Mouse (Mus musculus) adrenal gland, adult (tissue): Measurements from ENCODE around the gene Nedd9.
A peak's percentile ranks its signal among the peaks of the same experiment; 100 is the strongest.
"Not testable (repeated sequence)": the region's sequence is repeated elsewhere in the genome, so short reads cannot be mapped to it uniquely, and the experiment has no call there.

Experiments used
- DNase-seq, 2 experiments: peaks; one replicate each; pipeline ENCODE4 v3.0.0; 2022 to 2023; ENCODE audit warnings: low spot score in 1 of 2; ENCODE audit not compliant: inconsistent age in 2 of 2

Gene Nedd9

DNA sequence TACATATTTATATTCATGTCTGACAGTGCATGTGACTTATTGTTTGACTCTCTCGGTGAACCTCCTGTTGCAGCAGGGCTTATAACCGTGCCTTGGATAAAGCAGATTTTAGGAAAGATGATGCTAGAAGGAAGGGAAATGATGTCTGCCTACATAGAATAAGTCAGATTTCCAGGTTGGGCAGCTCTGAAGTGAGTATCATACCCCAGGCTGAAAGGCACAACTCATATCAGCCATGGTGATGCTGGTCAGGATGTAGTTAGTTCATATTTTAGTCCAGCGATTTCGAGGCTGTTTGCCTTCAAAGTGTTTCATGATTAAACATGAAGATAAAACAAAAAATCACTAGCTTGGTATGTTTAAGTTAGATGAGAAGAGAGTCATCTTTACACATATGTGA lies 161.8 kb downstream of the Nedd9 start:
- DNase-seq: no peak

DNA sequence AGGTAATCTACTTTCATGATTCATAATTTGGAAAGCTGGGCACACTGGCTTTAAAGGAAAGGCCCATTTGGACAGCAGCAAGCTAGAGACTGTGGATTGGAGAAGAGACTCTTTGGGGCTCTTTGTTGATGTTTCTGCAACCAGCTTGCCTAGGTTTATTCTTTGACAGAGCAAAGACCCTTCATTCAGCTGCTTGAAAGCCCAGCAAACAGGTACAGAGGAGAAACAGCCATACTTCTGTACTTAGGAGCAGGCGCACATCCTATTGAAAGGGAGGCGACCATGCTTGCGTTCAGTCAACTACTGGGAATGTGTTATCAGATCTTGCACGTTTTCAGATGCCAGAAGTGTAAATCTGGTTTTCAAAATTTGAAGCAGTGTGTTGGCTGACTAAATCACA lies 162.5 kb downstream of the Nedd9 start:
- DNase-seq: peak in 1 of 2 experiments; percentile 15

DNA sequence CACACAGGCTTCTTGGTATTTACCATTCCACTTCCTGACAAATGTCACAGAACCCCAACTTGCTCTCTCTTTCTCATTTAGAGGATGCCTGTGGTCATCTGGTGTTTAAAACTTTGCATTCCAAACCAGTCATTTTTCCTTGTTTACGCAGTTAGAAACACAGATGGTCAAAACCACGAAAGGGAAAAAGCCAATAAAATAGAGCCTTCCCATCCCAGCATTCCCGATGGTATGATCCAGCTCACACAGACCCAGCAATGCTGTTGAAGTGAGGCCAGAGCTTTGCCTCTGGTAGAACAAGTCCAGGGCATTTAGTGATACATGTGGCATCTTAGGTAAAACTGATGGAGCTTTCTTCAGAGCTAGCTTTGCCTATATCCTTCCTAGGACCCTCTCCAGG lies 165.7 kb downstream of the Nedd9 start:
- no peak for DNase-seq

DNA sequence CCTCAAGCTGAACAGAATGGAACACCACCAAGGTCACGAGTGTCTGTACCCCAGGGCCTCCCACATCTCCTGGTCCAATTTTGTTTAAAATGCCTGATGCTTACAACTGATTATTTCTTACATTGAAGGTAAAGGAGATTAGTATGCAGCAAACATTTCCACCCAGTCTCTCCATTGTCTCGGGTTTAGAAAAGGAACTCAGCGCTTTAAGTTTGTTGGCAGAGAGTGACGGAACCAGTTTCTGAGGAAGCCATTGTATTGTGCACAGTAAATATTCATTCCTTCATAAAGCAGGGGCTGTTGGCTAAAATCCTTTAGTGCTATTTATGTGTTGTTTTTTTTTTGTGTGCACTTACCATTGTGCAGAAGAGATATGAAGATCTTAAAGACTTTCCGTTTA lies 166.4 kb downstream of the Nedd9 start:
- no peak for DNase-seq

DNA sequence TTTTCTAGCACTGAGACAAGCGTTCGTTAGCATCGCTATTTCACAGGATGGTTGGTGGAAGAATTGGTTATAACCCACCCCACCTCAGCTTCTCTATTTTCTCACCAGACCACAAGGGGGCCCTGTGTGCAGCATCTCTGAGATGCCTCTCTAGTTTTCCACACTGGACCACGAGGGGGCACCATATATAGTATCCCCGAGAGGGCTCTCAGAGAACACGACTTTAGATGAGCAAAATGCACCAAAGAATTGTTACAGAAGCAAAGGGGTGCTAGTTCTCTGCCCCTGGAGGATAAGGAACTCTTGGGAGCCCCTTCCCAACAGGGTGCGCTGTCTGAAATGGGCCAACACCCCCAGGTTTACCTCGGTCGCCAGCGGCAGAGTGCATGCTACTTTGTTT lies 184.4 kb downstream of the Nedd9 start:
- peak; percentile 79 to 94 for DNase-seq

DNA sequence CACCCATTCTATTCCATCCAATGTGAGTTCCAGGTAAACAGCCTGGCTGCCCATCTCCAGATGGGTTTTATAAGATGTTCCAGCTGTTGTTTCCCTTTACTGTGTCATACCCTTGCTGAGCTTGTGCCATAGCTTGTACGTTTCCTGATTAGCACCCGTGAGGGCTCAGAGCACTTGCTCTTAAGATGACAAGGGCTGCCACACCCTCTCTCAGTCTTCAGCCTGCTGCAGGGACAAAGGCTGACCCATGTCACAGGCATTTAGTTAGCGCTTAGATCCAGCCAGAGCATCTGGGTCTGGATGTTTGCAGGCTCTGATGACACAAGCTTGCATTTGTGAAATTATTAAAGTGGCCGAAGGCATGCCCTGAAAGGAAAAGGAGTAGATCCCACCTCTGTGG lies 187.1 kb downstream of the Nedd9 start:
- no peak for DNase-seq

DNA sequence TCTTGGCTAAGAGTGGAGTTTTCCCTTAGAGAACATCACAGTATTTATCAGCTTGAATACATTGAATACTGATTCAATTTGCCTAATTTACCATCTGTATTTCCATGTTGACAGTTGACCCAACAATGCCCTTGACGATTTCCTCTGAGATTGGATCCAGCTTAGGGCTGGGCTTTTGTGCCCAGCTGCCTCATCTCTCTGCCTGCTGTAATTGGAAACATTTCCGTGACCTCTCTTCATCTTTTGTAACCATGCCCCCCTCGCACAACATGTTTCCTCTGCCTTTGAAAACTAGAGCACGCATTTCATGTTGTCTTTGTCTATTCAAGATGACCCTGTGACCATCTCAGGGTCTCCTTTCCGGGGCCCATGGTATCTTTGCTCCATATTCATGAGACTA lies 188.2 kb downstream of the Nedd9 start:
- DNase-seq: no peak

DNA sequence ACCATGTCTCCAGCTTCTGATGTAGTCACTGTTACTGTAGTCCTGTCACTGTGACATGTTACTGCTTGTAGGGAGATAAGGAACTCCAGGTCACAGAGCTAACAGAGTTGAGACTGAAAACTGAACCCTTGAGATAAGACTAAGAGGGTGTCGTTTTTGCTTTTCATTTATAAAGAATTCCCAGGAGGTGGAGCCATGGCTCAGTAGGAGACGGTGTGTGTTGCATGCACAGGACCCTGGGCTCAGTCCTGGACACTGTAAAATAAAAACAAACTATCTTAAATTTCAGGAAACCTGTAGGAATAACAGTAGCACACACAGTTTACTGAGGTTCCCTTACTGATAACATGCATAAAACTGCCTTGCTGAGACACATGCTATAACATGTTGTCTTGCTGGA lies 188.6 kb downstream of the Nedd9 start:
- DNase-seq: no peak

DNA sequence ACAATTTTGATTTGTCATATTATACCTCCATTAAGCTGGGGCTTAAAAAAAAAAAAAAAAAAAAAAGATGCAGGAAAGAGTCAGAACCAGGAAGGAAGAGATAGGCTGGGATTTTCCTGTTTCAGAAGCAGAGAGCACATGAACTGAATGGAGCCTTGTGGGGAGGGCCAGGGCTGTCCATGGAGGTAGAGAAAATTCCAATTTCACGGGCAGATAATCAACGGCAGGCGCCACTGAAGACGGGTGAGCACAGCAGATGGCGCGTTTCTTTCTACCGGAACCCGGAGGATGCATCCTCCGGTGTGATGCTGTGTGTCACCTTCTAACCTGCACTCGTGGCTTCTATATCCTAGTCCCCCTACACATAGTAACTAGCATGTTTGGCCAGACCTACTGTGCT lies 190.8 kb downstream of the Nedd9 start:
- no peak for DNase-seq

DNA sequence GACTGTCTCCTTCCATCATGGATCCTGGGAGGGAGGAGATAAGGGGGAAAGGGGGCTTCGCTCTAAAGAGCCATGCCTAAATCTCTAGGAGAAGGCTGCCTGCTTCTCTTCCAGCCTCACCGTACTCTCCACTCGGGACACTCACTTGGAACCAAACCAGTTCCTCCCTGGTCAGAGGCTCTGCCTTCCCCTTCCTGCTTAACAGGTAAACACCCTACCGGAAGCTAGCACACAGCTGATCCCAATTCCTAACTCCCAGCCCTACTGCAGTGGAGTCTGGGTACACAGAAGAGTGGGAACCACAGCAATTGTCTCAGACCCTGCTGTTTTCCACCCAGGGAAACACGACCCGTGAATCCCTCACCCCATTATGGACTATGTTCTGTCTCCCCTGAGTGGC lies 191.3 kb downstream of the Nedd9 start:
- peak in 1 of 2 experiments; percentile 30 for DNase-seq

DNA sequence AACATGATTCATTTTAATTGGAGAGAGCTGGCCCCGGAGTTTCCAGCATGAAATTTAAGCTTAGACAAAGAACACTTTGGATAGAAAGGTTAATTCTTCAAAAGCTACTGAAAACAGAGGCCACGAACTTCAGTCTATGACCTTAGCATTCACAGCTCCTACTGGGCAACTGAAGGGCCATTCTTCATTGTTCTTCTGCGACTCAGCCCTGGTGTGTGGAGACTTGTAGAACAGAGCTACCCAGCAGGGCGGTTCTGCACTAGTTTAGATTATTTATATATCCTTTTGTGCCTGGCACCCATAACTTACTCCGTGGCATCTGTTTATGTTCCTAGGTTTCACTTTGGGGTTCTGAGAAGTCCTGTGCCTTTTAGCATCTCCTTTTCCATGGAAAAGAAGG lies 193.6 kb downstream of the Nedd9 start:
- peak in 1 of 2 experiments; percentile 49 for DNase-seq

DNA sequence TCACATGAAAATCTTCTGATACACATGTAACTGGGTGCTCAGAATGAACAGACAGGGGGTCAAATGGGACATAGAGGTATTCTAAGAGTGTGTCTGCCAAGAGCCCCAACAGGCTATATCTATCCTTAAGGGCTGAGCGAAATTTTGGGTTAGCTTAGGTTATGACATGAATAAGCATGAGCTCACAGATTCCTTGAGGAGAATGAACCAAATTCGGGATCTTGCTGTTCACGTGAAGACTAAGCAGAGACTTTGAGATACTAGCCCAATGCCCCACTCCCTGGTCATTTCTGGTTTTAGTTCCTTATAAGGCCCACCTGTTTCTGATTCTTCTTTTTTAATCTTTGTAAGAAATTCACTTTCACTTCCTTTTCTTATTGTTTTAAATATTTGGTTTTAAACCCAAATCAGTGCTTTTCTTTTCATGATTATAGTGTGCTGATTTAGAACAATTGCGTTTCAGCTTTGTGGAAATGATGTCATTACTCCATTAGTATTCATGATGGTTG lies 195.6 kb downstream of the Nedd9 start:
- no peak for DNase-seq

DNA sequence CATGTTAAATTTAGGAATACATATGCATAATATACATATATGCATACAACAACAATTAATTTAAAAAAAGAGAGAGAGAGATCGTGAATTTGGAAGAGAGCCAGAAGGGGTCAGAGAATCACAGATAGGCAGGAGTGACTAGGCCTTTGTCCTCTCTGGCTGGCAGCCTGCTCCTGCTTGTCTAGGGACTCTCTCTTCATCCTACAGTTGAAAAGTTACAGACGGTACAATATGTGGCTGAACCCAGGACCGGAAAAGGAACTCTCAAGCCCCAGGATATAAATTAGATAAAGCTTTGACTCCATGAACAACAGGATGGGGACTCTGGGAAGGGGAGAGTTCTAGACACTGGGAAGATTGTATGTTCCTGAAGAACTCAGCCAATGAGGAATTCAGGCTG lies 200.9 kb downstream of the Nedd9 start:
- DNase-seq: no peak

DNA sequence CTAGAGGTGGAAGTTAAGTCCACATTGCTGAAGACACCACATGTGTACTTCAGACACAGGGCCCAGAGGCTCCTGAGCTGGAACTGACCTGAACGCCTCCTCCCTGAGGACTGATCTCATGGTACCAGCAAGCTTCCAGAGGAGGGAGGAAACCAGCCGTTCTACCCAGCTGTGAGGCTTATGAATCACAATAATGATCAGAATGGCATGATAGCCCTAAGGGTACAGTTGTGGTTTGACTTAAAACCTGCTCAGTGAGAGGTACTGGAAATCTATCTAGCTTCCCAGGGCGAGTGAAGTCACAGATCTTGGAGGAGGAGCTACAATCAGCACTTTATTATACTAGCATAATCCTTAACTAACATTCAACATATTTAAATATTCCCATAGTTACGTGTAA lies 201.7 kb downstream of the Nedd9 start:
- no peak for DNase-seq

DNA sequence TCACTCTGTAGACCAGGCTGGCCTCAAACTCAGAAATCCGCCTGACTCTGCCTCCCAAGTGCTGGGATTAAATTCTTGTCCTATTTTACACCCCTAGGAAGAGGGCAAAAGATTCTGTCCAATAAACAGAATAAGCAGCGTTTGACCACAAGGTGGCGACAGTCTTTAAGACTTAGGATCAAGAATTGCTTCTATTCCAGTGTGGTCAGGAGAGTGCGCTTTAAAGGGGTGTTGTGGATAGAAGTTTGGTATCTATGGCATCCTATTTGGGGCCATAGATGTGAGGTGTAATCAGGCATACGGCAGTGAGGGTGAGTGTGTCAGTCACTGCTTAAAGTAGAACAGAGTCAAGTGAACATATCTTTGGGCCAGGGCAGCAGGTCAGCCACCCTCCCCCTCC lies 203.9 kb downstream of the Nedd9 start:
- DNase-seq: peak; percentile 61 to 91

DNA sequence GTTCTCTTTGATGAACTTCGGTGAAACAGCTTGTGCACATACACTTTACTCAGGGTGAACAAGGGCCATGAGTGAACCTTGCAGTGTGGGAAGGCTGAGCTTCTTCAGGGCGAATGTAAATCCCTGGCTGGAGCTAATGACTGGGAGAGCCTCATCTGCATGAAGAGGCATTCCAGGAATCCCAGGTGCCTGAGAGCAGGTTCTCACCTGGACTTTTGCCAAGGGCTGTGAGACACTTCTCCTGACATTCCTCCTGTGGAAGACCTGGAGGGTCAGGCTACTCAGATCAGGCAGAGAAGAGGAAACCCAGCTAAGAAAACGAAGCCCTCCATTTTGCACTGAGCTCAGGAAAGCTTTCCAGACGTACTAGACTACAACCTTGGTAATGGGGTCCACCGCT lies 206.5 kb downstream of the Nedd9 start:
- no peak for DNase-seq

DNA sequence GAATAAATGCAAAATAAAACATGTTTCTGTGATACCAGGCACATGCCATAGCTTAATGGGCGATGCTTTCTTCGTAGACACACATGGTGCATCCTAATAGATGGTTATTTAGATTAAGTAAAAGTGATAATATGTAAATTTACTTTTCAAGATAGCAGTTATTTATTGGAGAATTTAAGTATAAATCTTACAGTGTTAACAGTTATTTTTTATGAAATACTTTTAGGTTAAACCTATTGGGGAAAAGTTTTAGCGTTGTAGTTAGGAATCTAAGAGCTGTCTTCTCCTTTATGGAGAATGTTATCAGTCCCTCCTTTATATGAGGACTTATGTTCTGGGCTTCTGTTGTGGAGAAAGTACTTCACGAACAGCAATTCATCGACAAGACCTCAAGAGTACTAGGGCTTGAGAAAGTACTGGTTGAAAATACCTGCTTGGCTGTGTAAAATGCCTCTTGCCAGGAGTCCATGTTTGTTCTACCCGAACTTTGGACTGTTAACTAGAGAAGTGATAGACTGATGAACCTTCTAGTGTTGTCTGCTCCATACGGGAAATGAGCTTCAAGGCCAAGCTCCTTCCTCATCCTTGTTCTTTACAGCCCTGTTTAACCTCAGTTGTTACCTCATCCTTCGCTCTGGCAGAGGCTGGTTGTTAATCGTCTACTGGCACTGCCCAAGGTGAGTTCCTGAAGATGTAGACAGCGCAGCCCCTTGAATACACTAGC lies 213.1 kb downstream of the Nedd9 start, which contains the start of gene Gm17364:
Gene Gm17364 (minus strand): TSS at position 51 of the 724 bp plus-strand sequence.
- no peak for DNase-seq

DNA sequence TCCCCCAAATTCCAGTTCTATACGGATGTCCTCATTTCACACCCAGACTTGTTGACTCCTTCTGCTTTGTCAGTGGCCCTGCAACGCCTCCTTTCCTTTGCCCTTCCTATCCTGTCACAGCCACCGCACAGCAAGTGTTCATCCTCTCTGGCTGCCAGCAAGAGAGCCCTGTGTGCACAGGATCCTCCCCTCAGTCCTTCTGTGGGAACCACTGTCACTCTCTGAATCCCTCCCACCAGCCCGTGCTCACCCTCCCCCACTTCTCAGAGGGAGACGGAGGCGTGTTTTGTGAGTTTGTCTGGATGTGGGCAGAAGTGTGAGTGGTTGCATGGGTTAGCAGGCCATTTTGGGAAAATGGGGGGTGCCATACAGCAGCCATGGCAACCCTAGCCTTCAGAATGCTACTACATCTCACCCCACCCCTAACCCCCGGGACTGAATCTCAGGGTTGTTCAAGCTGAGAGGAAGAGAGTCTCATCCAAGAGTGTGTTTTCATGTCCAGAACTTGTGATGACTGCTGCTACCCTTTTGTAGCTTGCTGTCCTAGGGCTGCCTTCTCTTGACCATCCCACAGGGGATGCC lies 219.2 kb downstream of the Nedd9 start:
- DNase-seq: no peak

DNA sequence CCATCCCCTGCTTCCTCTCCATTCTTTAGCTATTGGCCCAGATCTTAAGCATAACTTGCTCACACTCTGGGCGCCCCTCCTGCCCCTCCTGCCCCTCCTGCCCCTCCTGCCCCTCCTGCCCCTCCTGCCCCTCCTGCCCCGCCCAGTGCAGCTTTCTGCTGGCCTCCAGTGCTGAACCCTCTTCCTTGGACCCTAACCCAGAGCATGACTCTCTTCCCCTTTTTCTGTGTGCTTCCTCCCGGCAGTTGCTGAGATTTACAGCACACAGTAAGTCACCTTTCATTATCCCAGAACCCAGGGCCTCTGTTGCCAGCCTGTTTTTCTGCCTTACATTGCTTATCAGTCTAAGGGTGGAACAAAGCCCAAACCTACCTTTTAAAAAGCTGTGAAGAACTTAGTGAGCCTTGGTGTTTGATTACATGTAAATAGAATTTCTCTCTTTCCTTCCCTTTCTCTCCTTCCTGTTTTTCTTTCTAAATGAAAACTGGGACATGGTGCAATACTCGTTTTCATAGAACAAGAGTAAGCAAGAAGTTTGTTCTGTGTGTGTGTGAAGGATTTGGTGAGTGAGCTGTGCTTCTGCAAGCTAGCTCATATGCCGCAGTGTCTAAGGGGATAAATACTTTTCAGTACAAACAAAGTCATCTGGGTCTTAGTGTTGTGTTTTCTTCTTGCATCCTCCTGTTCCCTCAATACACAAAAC lies 223.7 kb downstream of the Nedd9 start:
- no peak for DNase-seq

DNA sequence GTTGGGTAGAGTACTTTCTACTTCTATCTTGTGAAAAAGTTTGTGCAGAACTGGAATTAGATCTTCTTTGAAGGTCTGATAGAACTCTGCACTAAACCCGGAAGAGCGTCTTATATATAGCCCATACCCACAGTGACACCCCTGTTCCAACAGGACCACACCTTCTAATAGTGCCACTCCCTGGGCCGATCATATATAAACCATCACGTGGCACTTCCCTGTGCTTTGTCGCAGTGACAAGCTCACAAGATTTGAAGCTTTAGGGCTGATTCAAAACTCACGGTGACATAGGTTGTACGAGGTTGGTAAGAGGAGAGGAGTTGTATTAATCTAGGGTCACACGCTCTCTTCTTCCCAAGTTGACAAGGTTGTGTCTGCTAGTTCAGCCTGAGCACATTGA lies 225.5 kb downstream of the Nedd9 start:
- not testable (repeated sequence) for DNase-seq
